ENCODE assay signal across 18 mouse cellular contexts in genomic region chr19:36938008-36938407, GRCm38 (mm10).
"Had no signal": no experiment of that assay in that cellular context is flagged by ENCODE, and none has a peak within 500 bp of the region (broad histone marks: within the 10 kb centered on the region; RNA-seq: fewer than 3 reads in every experiment).

No protein-coding gene starts in this region.

- DNase-seq: kidney, adult 18-20 months; kidney, adult 9 months; kidney, postnatal 14 days; kidney, postnatal 4 days; layer of hippocampus, postnatal 36 days; liver, embryonic 13.5 days; midbrain, embryonic 14.5 days; retina, postnatal 1 day; right cerebral cortex, postnatal 25 days; spleen, adult 18-20 months; thymus, postnatal 25 days had no signal

- H3K27me3 ChIP-seq: intestine, embryonic 15.5 days; liver, embryonic 13.5 days; lung, embryonic 15.5 days; neural tube, embryonic 13.5 days; stomach, embryonic 15.5 days had no signal

- H3K4me1 ChIP-seq: intestine, embryonic 15.5 days; midbrain, embryonic 10.5 days; neural tube, embryonic 13.5 days; stomach, embryonic 15.5 days had no signal

- H3K4me2 ChIP-seq: intestine, embryonic 15.5 days; liver, embryonic 13.5 days; lung, embryonic 15.5 days; neural tube, embryonic 13.5 days; stomach, embryonic 15.5 days had no signal

- H3K27ac ChIP-seq: intestine, embryonic 15.5 days; left cerebral cortex, adult 2 months; liver, embryonic 13.5 days; lung, embryonic 15.5 days; macrophage; midbrain, embryonic 10.5 days; neural tube, embryonic 13.5 days; stomach, embryonic 15.5 days had no signal

- H3K9me3 ChIP-seq: intestine, embryonic 15.5 days; liver, embryonic 13.5 days; lung, embryonic 15.5 days; midbrain, embryonic 10.5 days; neural tube, embryonic 13.5 days; stomach, embryonic 15.5 days had no signal

- H3K4me3 ChIP-seq: intestine, embryonic 15.5 days; left cerebral cortex, adult 2 months; liver, embryonic 13.5 days; lung, embryonic 15.5 days; midbrain, embryonic 10.5 days; neural tube, embryonic 13.5 days; stomach, embryonic 15.5 days had no signal

- ATAC-seq: intestine, embryonic 15.5 days had no signal

- H3K9ac ChIP-seq: intestine, embryonic 15.5 days; liver, embryonic 13.5 days; lung, embryonic 15.5 days; neural tube, embryonic 13.5 days; stomach, embryonic 15.5 days had no signal

- H3K36me3 ChIP-seq: intestine, embryonic 15.5 days; lung, embryonic 15.5 days; neural tube, embryonic 13.5 days; stomach, embryonic 15.5 days had no signal
